Mouse (Mus musculus) thymus, postnatal 0 days (tissue): ENCODE results near the gene Srm. TPM values are rescaled to one million over a fixed set of nuclear protein-coding genes. Genes with fewer than 3 reads are reported as not detected.

ENCODE experiments used
- DNase-seq: peaks from one replicate; pipeline ENCODE4 v3.0.0-alpha.2; 2015; ENCODE audit warnings: low spot score
- polyA plus RNA-seq: library from polyadenylated mRNA; unstranded; fragments of >200 nt; fragmentation: Nextera tagmentation; extraction: Ambion mirVana; gene quantifications from 2 replicates; pipeline ENCODE4 v1.2.1, GENCODE M21; 2015

Gene Srm
- polyA plus RNA-seq = 163 and 181 TPM in 2 replicates

GRCm38 (mm10) chr4:148591171-148591630, at the start of gene Srm:
Gene Srm (plus strand): TSS chr4:148591503.
- peak; percentile 96 for DNase-seq

GRCm38 (mm10) chr4:148549106-148549505, 42.2 kb upstream of the Srm start:
- DNase-seq = no peak

- no peak for DNase-seq
Observed at GRCm38 (mm10) chr4:148557766-148558165, 33.5 kb upstream of the Srm start.

- peak; percentile 94 for DNase-seq
Observed at GRCm38 (mm10) chr4:148558297-148559000, 32.9 kb upstream of the Srm start, which contains the start of gene Exosc10. Gene Exosc10 (plus strand): TSS chr4:148558429.

- no peak for DNase-seq
Observed at GRCm38 (mm10) chr4:148562676-148563075, 28.6 kb upstream of the Srm start.

- DNase-seq = no peak
Observed at GRCm38 (mm10) chr4:148563595-148563994, 27.7 kb upstream of the Srm start.

GRCm38 (mm10) chr4:148570138-148570537, 21.2 kb upstream of the Srm start:
- DNase-seq = no peak

GRCm38 (mm10) chr4:148570693-148571295, 20.5 kb upstream of the Srm start:
- no peak for DNase-seq

- no peak for DNase-seq
Observed at GRCm38 (mm10) chr4:148573222-148573621, 18.1 kb upstream of the Srm start.

- no peak for DNase-seq
Observed at GRCm38 (mm10) chr4:148580765-148581164, 10.5 kb upstream of the Srm start.

GRCm38 (mm10) chr4:148581422-148581821, 9.9 kb upstream of the Srm start:
- DNase-seq = no peak

GRCm38 (mm10) chr4:148583257-148583656, 8.0 kb upstream of the Srm start:
- DNase-seq = no peak

GRCm38 (mm10) chr4:148586648-148587047, 4.7 kb upstream of the Srm start:
- no peak for DNase-seq

- DNase-seq = no peak
Observed at GRCm38 (mm10) chr4:148588793-148589192, 2.5 kb upstream of the Srm start.

- no peak for DNase-seq
Observed at GRCm38 (mm10) chr4:148589565-148589964, 1.7 kb upstream of the Srm start.

GRCm38 (mm10) chr4:148590421-148591170, 707 bp upstream of the Srm start:
- DNase-seq = peak; percentile 21

- DNase-seq = peak; percentile 28
Observed at GRCm38 (mm10) chr4:148591637-148592380, 506 bp downstream of the Srm start.

- DNase-seq = no peak
Observed at GRCm38 (mm10) chr4:148593996-148594395, 2.7 kb downstream of the Srm start.

GRCm38 (mm10) chr4:148595916-148596315, 4.6 kb downstream of the Srm start:
- no peak for DNase-seq

GRCm38 (mm10) chr4:148596731-148597130, 5.4 kb downstream of the Srm start:
- DNase-seq = no peak

GRCm38 (mm10) chr4:148598826-148599225, 7.5 kb downstream of the Srm start:
- DNase-seq = no peak
